Mouse (Mus musculus): Measurements from ENCODE around the gene Fam120a. TPM values are rescaled to one million over a fixed set of nuclear protein-coding genes. Genes with fewer than 3 reads are reported as not detected.
A peak's percentile ranks its signal among the peaks of the same experiment; 100 is the strongest.

Gene Fam120a
- total RNA-seq, 2 experiments from 2014 or later = 114 to 118 TPM

- intact Hi-C loops (cut with DNase I) = no loop called here
- DNase-seq (ENCODE audit: extremely low spot score in 1 of 2, low spot score in 2 of 2) = peak; percentile 53 to 58
- peak; percentile 30 for TF ChIP-seq CTCF (IDR thresholded peaks at IDR 0.05)
- peak overlapping the region; percentile 71 for H3K4me3 ChIP-seq
- H3K27ac ChIP-seq = peak overlapping the region; percentile 93
These were observed 2.0 kb downstream of the Fam120a start for GRCm38 (mm10) chr13:48965559-48966525.

DNA sequence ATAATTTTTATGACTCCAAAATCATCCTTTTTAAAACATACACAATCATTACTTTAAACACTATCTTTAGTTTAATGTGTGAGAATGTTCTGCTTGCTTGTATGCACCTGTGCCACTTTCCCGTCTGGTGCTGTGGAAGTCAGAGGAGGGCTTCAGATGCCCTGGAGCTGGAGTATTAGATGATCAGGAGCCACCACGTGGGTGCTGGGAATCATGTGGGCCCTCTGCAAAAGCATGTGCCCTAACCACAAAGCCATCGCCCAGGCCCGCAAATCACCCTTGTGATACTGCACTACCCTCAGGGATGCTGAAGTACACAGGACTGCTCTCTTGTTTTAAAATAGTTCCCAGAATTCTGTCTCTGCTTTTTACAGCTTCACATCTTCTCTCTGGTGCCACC is 3.0 kb downstream of the Fam120a start:
- intact Hi-C loops (cut with DNase I) = no loop called here
- TF ChIP-seq CTCF (IDR thresholded peaks at IDR 0.05) = no peak
- no peak for DNase-seq (ENCODE audit: extremely low spot score in 1 of 2, low spot score in 2 of 2)
- Histone ChIP-seq H3K4me3 (no peak overlapping the region), H3K27ac (no peak overlapping the region)

- no peak for TF ChIP-seq CTCF (IDR thresholded peaks at IDR 0.05)
- H3K27ac ChIP-seq = no peak overlapping the region
- intact Hi-C loops (cut with DNase I) = no loop called here
- H3K4me3 ChIP-seq = no peak overlapping the region
- DNase-seq (ENCODE audit: extremely low spot score in 1 of 2, low spot score in 2 of 2) = no peak
These were observed 4.7 kb downstream of the Fam120a start for GRCm38 (mm10) chr13:48963111-48963510.

- DNase-seq (ENCODE audit: extremely low spot score in 1 of 2, low spot score in 2 of 2) = no peak
- TF ChIP-seq CTCF (IDR thresholded peaks at IDR 0.05) = no peak
- H3K4me3 ChIP-seq = no peak overlapping the region
- intact Hi-C loops (cut with DNase I) = no loop called here
- H3K27ac ChIP-seq = no peak overlapping the region
These were observed 5.3 kb downstream of the Fam120a start for GRCm38 (mm10) chr13:48962519-48962918.

- intact Hi-C loops (cut with DNase I) = no loop called here
- no peak overlapping the region for H3K4me3 ChIP-seq
- TF ChIP-seq CTCF (IDR thresholded peaks at IDR 0.05) = no peak
- no peak for DNase-seq (ENCODE audit: extremely low spot score in 1 of 2, low spot score in 2 of 2)
- H3K27ac ChIP-seq = no peak overlapping the region
These were observed 9.2 kb downstream of the Fam120a start for GRCm38 (mm10) chr13:48958608-48959007.

DNA sequence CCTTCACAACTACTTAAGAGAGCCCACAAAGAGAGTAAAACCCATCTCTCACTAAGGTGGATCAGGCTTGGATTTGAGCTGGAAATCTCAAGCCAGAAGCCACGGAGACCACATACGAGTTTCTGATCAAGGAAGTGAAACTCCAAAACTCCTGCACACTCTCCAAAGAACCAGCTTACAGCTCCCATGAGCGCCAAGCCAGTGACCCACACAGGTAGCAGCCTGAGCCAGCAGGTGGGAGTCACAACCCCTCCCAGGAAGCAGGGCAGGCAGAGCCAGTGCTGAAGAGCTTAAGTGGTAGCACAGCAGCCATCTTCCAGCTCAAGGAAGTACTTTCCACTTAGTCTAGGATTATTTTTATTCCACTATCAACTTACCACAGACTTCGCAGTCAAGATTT is 13.0 kb downstream of the Fam120a start:
- no peak overlapping the region for H3K27ac ChIP-seq
- intact Hi-C loops (cut with DNase I) = no loop called here
- DNase-seq (ENCODE audit: extremely low spot score in 1 of 2, low spot score in 2 of 2) = no peak
- H3K4me3 ChIP-seq = no peak overlapping the region
- no peak for TF ChIP-seq CTCF (IDR thresholded peaks at IDR 0.05)

DNA sequence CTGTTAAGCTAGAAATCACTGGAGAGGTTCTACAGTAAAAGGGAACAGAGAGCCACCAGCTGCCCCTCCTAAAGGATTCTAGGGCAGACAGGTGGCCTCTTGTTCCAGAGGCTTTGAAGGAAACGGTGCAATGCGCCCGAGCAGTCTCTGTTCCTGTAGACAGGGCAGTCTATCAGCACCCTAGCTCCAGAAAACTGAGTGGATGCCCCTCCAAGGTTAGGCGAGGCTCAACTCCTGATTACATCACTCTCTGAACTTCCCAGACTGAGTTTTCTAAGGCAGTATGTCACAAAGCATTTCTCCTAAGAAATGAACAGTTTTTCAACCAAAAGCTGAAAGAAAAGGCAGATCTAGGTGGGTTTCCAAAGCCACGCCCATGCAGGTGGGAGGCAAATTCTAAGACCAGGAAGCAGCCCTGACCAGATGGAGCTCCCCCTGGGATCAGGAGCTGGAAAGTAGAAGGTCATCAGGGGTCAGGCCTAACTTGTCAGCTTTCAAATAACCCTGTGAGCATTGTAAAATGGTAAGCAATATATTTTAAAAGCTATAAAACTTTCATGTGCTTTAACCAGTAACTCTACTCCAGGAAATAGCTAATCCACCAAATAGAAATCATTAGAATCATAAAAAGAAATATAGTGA is 17.1 kb downstream of the Fam120a start:
- intact Hi-C loops (cut with DNase I) = no loop called here
- no peak overlapping the region for H3K4me3 ChIP-seq
- H3K27ac ChIP-seq = no peak overlapping the region
- no peak for TF ChIP-seq CTCF (IDR thresholded peaks at IDR 0.05)
- DNase-seq (ENCODE audit: extremely low spot score in 1 of 2, low spot score in 2 of 2) = no peak

GRCm38 (mm10) chr13:48948951-48949350 is 18.9 kb downstream of the Fam120a start:
- Histone ChIP-seq H3K4me3 (no peak overlapping the region), H3K27ac (no peak overlapping the region)
- no peak for TF ChIP-seq CTCF (IDR thresholded peaks at IDR 0.05)
- intact Hi-C loops (cut with DNase I) = no loop called here
- no peak for DNase-seq (ENCODE audit: extremely low spot score in 1 of 2, low spot score in 2 of 2)

DNA sequence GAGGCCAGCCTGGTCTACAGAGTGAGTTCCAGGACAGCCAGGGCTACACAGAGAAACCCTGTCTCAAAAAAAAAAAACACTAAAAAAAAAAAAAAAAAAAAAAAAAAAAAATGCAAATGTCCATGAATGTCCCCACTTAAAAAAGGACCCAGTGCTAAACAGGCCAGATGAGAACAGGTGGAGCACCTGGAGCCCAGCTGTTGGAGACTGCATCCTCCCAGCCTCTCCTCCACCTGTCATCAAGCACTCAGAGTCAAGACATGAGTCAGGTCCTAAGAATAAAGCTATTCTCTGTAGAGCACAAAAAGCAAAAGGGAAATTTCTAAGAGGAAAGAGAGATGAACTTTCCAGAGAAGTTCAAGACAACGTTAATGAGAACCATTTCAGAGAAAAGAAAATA is 23.2 kb downstream of the Fam120a start:
- intact Hi-C loops (cut with DNase I) = no loop called here
- no peak for DNase-seq (ENCODE audit: extremely low spot score in 1 of 2, low spot score in 2 of 2)
- no peak overlapping the region for H3K27ac ChIP-seq
- no peak overlapping the region for H3K4me3 ChIP-seq
- TF ChIP-seq CTCF (IDR thresholded peaks at IDR 0.05) = no peak

DNA sequence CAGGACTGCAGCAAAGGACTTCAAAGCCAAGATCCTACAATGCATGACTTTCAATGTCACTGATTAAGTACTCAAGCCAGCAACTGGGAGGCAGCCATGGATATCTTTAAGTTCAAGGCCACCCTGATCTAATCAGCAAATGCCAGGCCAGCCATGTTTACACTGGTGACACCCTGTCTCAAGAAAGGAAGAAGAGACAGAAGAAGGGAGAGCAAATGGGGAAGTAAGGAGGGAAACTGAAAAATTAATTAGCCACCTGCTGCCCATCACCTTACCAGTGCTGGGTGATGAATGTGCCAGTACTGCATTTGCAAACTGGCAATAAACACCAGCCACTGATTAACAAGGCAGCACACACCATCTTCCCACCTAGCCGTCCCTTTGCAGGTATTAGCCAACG is 25.3 kb downstream of the Fam120a start:
- no peak overlapping the region for H3K4me3 ChIP-seq
- no peak for TF ChIP-seq CTCF (IDR thresholded peaks at IDR 0.05)
- DNase-seq (ENCODE audit: extremely low spot score in 1 of 2, low spot score in 2 of 2) = no peak
- no peak overlapping the region for H3K27ac ChIP-seq
- intact Hi-C loops (cut with DNase I) = no loop called here

- intact Hi-C loops (cut with DNase I) = no loop called here
- Histone ChIP-seq H3K27ac (no peak overlapping the region), H3K4me3 (no peak overlapping the region)
- TF ChIP-seq CTCF (IDR thresholded peaks at IDR 0.05) = no peak
- no peak for DNase-seq (ENCODE audit: extremely low spot score in 1 of 2, low spot score in 2 of 2)
These were observed 26.0 kb downstream of the Fam120a start for GRCm38 (mm10) chr13:48941773-48942172.

DNA sequence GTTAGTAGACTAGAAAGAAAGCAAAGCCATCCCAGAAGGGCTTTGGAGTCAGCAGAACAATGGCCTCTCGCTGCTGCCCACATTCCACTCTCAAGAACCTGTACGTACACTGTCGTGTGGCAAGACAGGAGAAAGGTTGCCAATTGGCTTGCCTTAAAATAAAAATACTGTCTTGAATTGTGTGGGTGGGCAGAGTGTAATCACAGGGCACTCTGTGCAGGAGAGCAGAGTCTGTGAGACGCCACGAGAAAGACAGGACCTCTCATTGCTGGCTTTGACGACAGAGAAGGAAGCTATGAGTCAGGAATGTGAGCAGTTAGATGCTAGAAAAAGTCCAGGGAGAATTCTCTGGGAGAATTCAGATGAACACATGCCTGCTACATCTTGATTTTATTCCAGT is 33.2 kb downstream of the Fam120a start:
- H3K27ac ChIP-seq = no peak overlapping the region
- no peak for TF ChIP-seq CTCF (IDR thresholded peaks at IDR 0.05)
- intact Hi-C loops (cut with DNase I) = no loop called here
- DNase-seq (ENCODE audit: extremely low spot score in 1 of 2, low spot score in 2 of 2) = no peak
- no peak overlapping the region for H3K4me3 ChIP-seq
